Mouse (Mus musculus): ENCODE data around the gene Gm20388. TPM values are rescaled to one million over a fixed set of nuclear protein-coding genes. Genes with fewer than 3 reads are reported as not detected.
A peak's percentile ranks its signal among the peaks of the same experiment; 100 is the strongest.

Gm20388 gene
- total RNA-seq, 1 experiment = 27.0 TPM

- TF ChIP-seq ZC3H11A (IDR thresholded peaks at IDR 0.05; ENCODE audit: borderline replicate concordance, low read depth, low read length) (no peak), CHD2 (IDR thresholded peaks at IDR 0.05; ENCODE audit: low read depth, low read length) (no peak), ZNF384 (IDR thresholded peaks at IDR 0.05; ENCODE audit: low read depth, low read length) (no peak), HCFC1 (IDR thresholded peaks at IDR 0.05; ENCODE audit: borderline replicate concordance, insufficient read depth, low read length) (no peak), MAFK (IDR thresholded peaks at IDR 0.05; ENCODE audit: insufficient read depth, low read depth, low read length) (no peak)
- Histone ChIP-seq H3K36me3 (ENCODE audit: control insufficient read depth, insufficient read depth, low read length, poor library complexity, severe bottlenecking) (peaks cover 14% of the 10 kb centered on the region; the same call in 1 of the 2 replicates), H3K27ac (ENCODE audit: insufficient read depth, low read depth, low read length, poor library complexity, severe bottlenecking) (no peak overlapping the region), H3K4me1 (ENCODE audit: control insufficient read depth in 2 of 2, insufficient read depth in 2 of 2, low read length in 2 of 2, poor library complexity in 1 of 2) (peaks cover 3 to 21% of the 10 kb centered on the region in 2 experiments; a peak in 2 of 4 replicates), H3K9me3 (ENCODE audit: control insufficient read depth, insufficient read depth, low read depth, low read length) (no peaks in the 10 kb centered on the region), H3K9ac (ENCODE audit: insufficient read depth, low read depth, low read length, poor library complexity, severe bottlenecking) (no peak overlapping the region), H3K4me3 (ENCODE audit: insufficient read depth in 1 of 2, low read depth in 1 of 2, low read length in 2 of 2, poor library complexity in 1 of 2, severe bottlenecking in 1 of 2) (no peak overlapping the region)
- no peak for DNase-seq (ENCODE audit: low read depth, low spot score)
- in situ Hi-C loops (cut with MboI; ENCODE audit: low sequenced_read_pairs in 2 of 2, unreplicated experiment in 2 of 2) = no loop called here
Observed at GRCm38 (mm10) chr8:122430646-122431045, 2520.0 kb downstream of the Gm20388 start.

GRCm38 (mm10) chr8:122431694-122432442 is 2521.2 kb downstream of the Gm20388 start:
- TF ChIP-seq HCFC1 (IDR thresholded peaks at IDR 0.05; ENCODE audit: borderline replicate concordance, insufficient read depth, low read length) = no peak
- no peak for TF ChIP-seq MAFK (IDR thresholded peaks at IDR 0.05; ENCODE audit: insufficient read depth, low read depth, low read length)
- TF ChIP-seq CHD2 (IDR thresholded peaks at IDR 0.05; ENCODE audit: low read depth, low read length) = no peak
- TF ChIP-seq ZC3H11A (IDR thresholded peaks at IDR 0.05; ENCODE audit: borderline replicate concordance, low read depth, low read length) = no peak
- no peak for TF ChIP-seq ZNF384 (IDR thresholded peaks at IDR 0.05; ENCODE audit: low read depth, low read length)
- DNase-seq (ENCODE audit: low read depth, low spot score) = no peak
- H3K4me3 ChIP-seq (ENCODE audit: insufficient read depth in 1 of 2, low read depth in 1 of 2, low read length in 2 of 2, poor library complexity in 1 of 2, severe bottlenecking in 1 of 2) = peak overlapping the region; percentile 71 to 74
- in situ Hi-C loops (cut with MboI; ENCODE audit: low sequenced_read_pairs in 2 of 2, unreplicated experiment in 2 of 2) = no loop called here
- H3K4me1 ChIP-seq (ENCODE audit: control insufficient read depth in 2 of 2, insufficient read depth in 2 of 2, low read length in 2 of 2, poor library complexity in 1 of 2) = peaks cover 3 to 24% of the 10 kb centered on the region in 2 experiments; a peak in 2 of 4 replicates
- peak overlapping the region; percentile 74 for H3K9ac ChIP-seq (ENCODE audit: insufficient read depth, low read depth, low read length, poor library complexity, severe bottlenecking)
- no peaks in the 10 kb centered on the region for H3K9me3 ChIP-seq (ENCODE audit: control insufficient read depth, insufficient read depth, low read depth, low read length)
- H3K36me3 ChIP-seq (ENCODE audit: control insufficient read depth, insufficient read depth, low read length, poor library complexity, severe bottlenecking) = peaks cover 21% of the 10 kb centered on the region; the same call in 1 of the 2 replicates
- no peak overlapping the region for H3K27ac ChIP-seq (ENCODE audit: insufficient read depth, low read depth, low read length, poor library complexity, severe bottlenecking)

GRCm38 (mm10) chr8:122432443-122433268 is 2522.0 kb downstream of the Gm20388 start, which contains the start of gene Cyba:
Cyba (minus strand) TSS chr8:122432930.
- TF ChIP-seq MAFK (IDR thresholded peaks at IDR 0.05; ENCODE audit: insufficient read depth, low read depth, low read length) (no peak), ZNF384 (IDR thresholded peaks at IDR 0.05; ENCODE audit: low read depth, low read length) (no peak), HCFC1 (IDR thresholded peaks at IDR 0.05; ENCODE audit: borderline replicate concordance, insufficient read depth, low read length) (peak; percentile 22; the same call in 1 of the 2 replicates), CHD2 (IDR thresholded peaks at IDR 0.05; ENCODE audit: low read depth, low read length) (no peak)
- H3K4me3 ChIP-seq (ENCODE audit: insufficient read depth in 1 of 2, low read depth in 1 of 2, low read length in 2 of 2, poor library complexity in 1 of 2, severe bottlenecking in 1 of 2) = peak within 1 kb of the TSS; percentile 71 to 74
- no peaks in the 10 kb centered on the region for H3K9me3 ChIP-seq (ENCODE audit: control insufficient read depth, insufficient read depth, low read depth, low read length)
- H3K9ac ChIP-seq (ENCODE audit: insufficient read depth, low read depth, low read length, poor library complexity, severe bottlenecking) = peak within 1 kb of the TSS; percentile 74
- no peak within 1 kb of the TSS; the same call in 1 of the 2 replicates for H3K27ac ChIP-seq (ENCODE audit: insufficient read depth, low read depth, low read length, poor library complexity, severe bottlenecking)
- peak; percentile 47 for DNase-seq (ENCODE audit: low read depth, low spot score)
- in situ Hi-C loops (cut with MboI; ENCODE audit: low sequenced_read_pairs in 2 of 2, unreplicated experiment in 2 of 2) = no loop called here
- H3K4me1 ChIP-seq (ENCODE audit: control insufficient read depth in 2 of 2, insufficient read depth in 2 of 2, low read length in 2 of 2, poor library complexity in 1 of 2) = peaks cover 3 to 32% of the 10 kb centered on the region in 2 experiments; a peak in 2 of 4 replicates
- peaks cover 27% of the 10 kb centered on the region; the same call in 1 of the 2 replicates for H3K36me3 ChIP-seq (ENCODE audit: control insufficient read depth, insufficient read depth, low read length, poor library complexity, severe bottlenecking)

GRCm38 (mm10) chr8:122433269-122433905 is 2522.7 kb downstream of the Gm20388 start:
- Histone ChIP-seq H3K4me3 (ENCODE audit: insufficient read depth in 1 of 2, low read depth in 1 of 2, low read length in 2 of 2, poor library complexity in 1 of 2, severe bottlenecking in 1 of 2) (peak overlapping the region in 1 of 2 experiments; percentile 74; a peak in 2 of 4 replicates), H3K9ac (ENCODE audit: insufficient read depth, low read depth, low read length, poor library complexity, severe bottlenecking) (no peak overlapping the region), H3K9me3 (ENCODE audit: control insufficient read depth, insufficient read depth, low read depth, low read length) (no peaks in the 10 kb centered on the region), H3K27ac (ENCODE audit: insufficient read depth, low read depth, low read length, poor library complexity, severe bottlenecking) (no peak overlapping the region; the same call in 1 of the 2 replicates), H3K36me3 (ENCODE audit: control insufficient read depth, insufficient read depth, low read length, poor library complexity, severe bottlenecking) (peaks cover 27% of the 10 kb centered on the region; the same call in 1 of the 2 replicates), H3K4me1 (ENCODE audit: control insufficient read depth in 2 of 2, insufficient read depth in 2 of 2, low read length in 2 of 2, poor library complexity in 1 of 2) (peaks cover 3 to 33% of the 10 kb centered on the region in 2 experiments; a peak in 2 of 4 replicates)
- in situ Hi-C loops (cut with MboI; ENCODE audit: low sequenced_read_pairs in 2 of 2, unreplicated experiment in 2 of 2) = no loop called here
- no peak for TF ChIP-seq ZNF384 (IDR thresholded peaks at IDR 0.05; ENCODE audit: low read depth, low read length)
- TF ChIP-seq HCFC1 (IDR thresholded peaks at IDR 0.05; ENCODE audit: borderline replicate concordance, insufficient read depth, low read length) = no peak
- TF ChIP-seq CHD2 (IDR thresholded peaks at IDR 0.05; ENCODE audit: low read depth, low read length) = no peak
- TF ChIP-seq ZC3H11A (IDR thresholded peaks at IDR 0.05; ENCODE audit: borderline replicate concordance, low read depth, low read length) = no peak
- no peak for TF ChIP-seq MAFK (IDR thresholded peaks at IDR 0.05; ENCODE audit: insufficient read depth, low read depth, low read length)
- no peak for DNase-seq (ENCODE audit: low read depth, low spot score)
